In the genomic region with DNA sequence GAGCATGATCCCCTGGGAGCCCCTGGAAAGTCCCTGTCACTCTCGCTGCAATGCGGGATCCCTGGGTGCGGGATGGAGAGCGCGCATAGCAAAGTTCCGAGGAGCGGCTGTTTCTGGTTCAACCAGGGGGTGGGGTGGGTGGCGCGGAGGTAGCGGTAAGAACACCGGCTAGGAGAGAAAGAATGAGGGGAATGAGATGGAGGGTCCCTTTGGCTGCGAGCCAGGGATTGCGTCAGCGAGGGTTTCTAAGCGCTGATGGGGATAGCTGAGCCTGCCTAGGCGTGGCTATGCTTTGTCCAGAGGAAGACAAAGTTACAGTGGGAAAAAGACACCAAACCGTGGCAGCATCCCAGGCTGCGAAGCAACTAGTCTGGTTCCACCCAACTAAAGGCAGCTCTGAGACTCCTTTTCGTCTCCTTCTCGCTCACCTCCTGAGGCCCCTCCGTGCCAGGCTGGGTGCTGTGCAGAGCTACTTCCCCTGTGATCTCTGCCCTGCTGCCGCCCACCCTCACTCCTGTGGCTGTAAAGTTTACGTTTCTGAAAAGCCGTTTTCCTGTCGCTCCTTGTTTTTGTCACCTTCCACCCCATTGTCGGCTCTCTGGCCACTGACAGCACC, we compare ENCODE assay signal across 9 mouse cellular contexts. TPM values are rescaled to one million over a fixed set of nuclear protein-coding genes. Genes with fewer than 3 reads are reported as not detected.
DNase-seq lines count a peak whose midpoint lies in the region; ATAC-seq and TF ChIP-seq lines count a peak whose summit lies in the region.
"Had no signal": no experiment of that assay in that cellular context is flagged by ENCODE, and none has a peak within 500 bp of the region (broad histone marks: within the 10 kb centered on the region; RNA-seq: fewer than 3 reads in every experiment).

No protein-coding gene starts in this region.

- H3K4me3 ChIP-seq in C2C12 (ENCODE audit: insufficient read depth, poor library complexity, severe bottlenecking) = peak overlapping the region; percentile 60
- peak overlapping the region; percentile 60 for H3K4me3 ChIP-seq in embryonic facial prominence, embryonic 11.5 days (ENCODE audit: low read depth, low read length)
- H3K4me3 ChIP-seq in heart, embryonic 15.5 days = peak overlapping the region; percentile 67
- H3K4me3 ChIP-seq in limb, embryonic 11.5 days (ENCODE audit: low read depth, low read length) = peak overlapping the region; percentile 60
- H3K4me3 ChIP-seq in midbrain, embryonic 14.5 days (replicated peaks; ENCODE audit: low read depth, low read length) = peak overlapping the region; percentile 70

- H3K9ac ChIP-seq in embryonic facial prominence, embryonic 11.5 days (replicated peaks; ENCODE audit: low read length) = peak overlapping the region; percentile 74
- peak overlapping the region; percentile 61 for H3K9ac ChIP-seq in heart, embryonic 15.5 days
- peak overlapping the region; percentile 63 for H3K9ac ChIP-seq in limb, embryonic 11.5 days (ENCODE audit: low read length)
- peak overlapping the region; percentile 72 for H3K9ac ChIP-seq in midbrain, embryonic 14.5 days (replicated peaks; ENCODE audit: low read length)

- peak overlapping the region; percentile 86 for H3ac ChIP-seq in C2C12 (ENCODE audit: control insufficient read depth, insufficient read length, low read depth)

- H3K27ac ChIP-seq in embryonic facial prominence, embryonic 11.5 days (replicated peaks; ENCODE audit: low read depth, low read length) = peak overlapping the region; percentile 83
- H3K27ac ChIP-seq in heart, embryonic 15.5 days = peak overlapping the region; percentile 72
- H3K27ac ChIP-seq in limb, embryonic 11.5 days (replicated peaks; ENCODE audit: low read depth, low read length) = peak overlapping the region; percentile 49
- peak overlapping the region; percentile 61 for H3K27ac ChIP-seq in midbrain, embryonic 14.5 days (replicated peaks; ENCODE audit: low read depth, low read length)

- H3K36me3 ChIP-seq in C2C12 (ENCODE audit: control insufficient read depth, insufficient read depth) = peaks cover 6% of the 10 kb centered on the region
- no peaks in the 10 kb centered on the region for H3K36me3 ChIP-seq in embryonic facial prominence, embryonic 11.5 days (replicated peaks; ENCODE audit: control insufficient read depth, insufficient read depth, low read depth, low read length)
- H3K36me3 ChIP-seq in heart, embryonic 15.5 days = no peaks in the 10 kb centered on the region
- no peaks in the 10 kb centered on the region for H3K36me3 ChIP-seq in limb, embryonic 11.5 days (ENCODE audit: control insufficient read depth, insufficient read depth, low read length)
- H3K36me3 ChIP-seq in midbrain, embryonic 14.5 days (ENCODE audit: control insufficient read depth, insufficient read depth, low read length) = no peaks in the 10 kb centered on the region

- peak; percentile 74 for ATAC-seq in embryonic facial prominence, embryonic 11.5 days (replicated peaks; ENCODE audit: insufficient number of reproducible peaks, low FRiP score, low TSS enrichment, low read depth)
- peak; percentile 57 for ATAC-seq in heart, embryonic 15.5 days (replicated peaks; ENCODE audit: insufficient number of reproducible peaks, insufficient read depth, low FRiP score, low read depth)
- ATAC-seq in limb, embryonic 11.5 days (ENCODE audit: insufficient number of reproducible peaks, low FRiP score, low TSS enrichment, low read depth) = peak; percentile 63
- peak; percentile 73 for ATAC-seq in midbrain, embryonic 14.5 days (ENCODE audit: low FRiP score, low TSS enrichment)

- H3K4me1 ChIP-seq in embryonic facial prominence, embryonic 11.5 days (ENCODE audit: control insufficient read depth, insufficient read depth, low read length) = peaks cover 7% of the 10 kb centered on the region
- H3K4me1 ChIP-seq in heart, embryonic 15.5 days (replicated peaks) = peaks cover 22% of the 10 kb centered on the region
- H3K4me1 ChIP-seq in limb, embryonic 11.5 days (ENCODE audit: control insufficient read depth, insufficient read depth, low read length) = peaks cover 14% of the 10 kb centered on the region; the same call in 1 of the 2 replicates
- peaks cover 11% of the 10 kb centered on the region; the same call in 1 of the 2 replicates for H3K4me1 ChIP-seq in midbrain, embryonic 14.5 days (ENCODE audit: control insufficient read depth, insufficient read depth, low read length)

- DNase-seq in 3T3-L1 (ENCODE audit: low read depth, low spot score) = peak; percentile 78
- peak; percentile 91 for DNase-seq in embryonic facial prominence, embryonic 11.5 days (ENCODE audit: low spot score)
- peak; percentile 85 for DNase-seq in limb, embryonic 11.5 days (ENCODE audit: low spot score)
- DNase-seq in midbrain, embryonic 14.5 days = peak; percentile 86
- DNase-seq in thymus, adult 18-20 months = peak; percentile 21 to 42
- DNase-seq in adrenal gland, adult (ENCODE audit: inconsistent age in 2 of 2, low spot score in 1 of 2) = no peak

- H3K79me2 ChIP-seq in C2C12 (ENCODE audit: control insufficient read depth, insufficient read depth) = peaks cover 53% of the 10 kb centered on the region

- under 1% methylated on average over 26 of the region's 26 CpGs for WGBS in embryonic facial prominence, embryonic 11.5 days
- under 1% methylated on average over 26 of the region's 26 CpGs for WGBS in heart, embryonic 15.5 days
- under 1% methylated on average over 26 of the region's 26 CpGs for WGBS in limb, embryonic 11.5 days
- WGBS in midbrain, embryonic 14.5 days = under 1% methylated on average over 26 of the region's 26 CpGs

- no peaks in the 10 kb centered on the region for H3K9me3 ChIP-seq in embryonic facial prominence, embryonic 11.5 days (replicated peaks; ENCODE audit: control insufficient read depth, low read length)
- H3K9me3 ChIP-seq in heart, embryonic 15.5 days (replicated peaks) = no peaks in the 10 kb centered on the region
- H3K9me3 ChIP-seq in limb, embryonic 11.5 days (ENCODE audit: control insufficient read depth, low read length) = no peaks in the 10 kb centered on the region
- H3K9me3 ChIP-seq in midbrain, embryonic 14.5 days (ENCODE audit: control insufficient read depth, low read length) = no peaks in the 10 kb centered on the region

- H3K79me3 ChIP-seq in C2C12 (ENCODE audit: low read depth) = peaks cover 34% of the 10 kb centered on the region

- TF ChIP-seq CTCF in C2C12 (IDR thresholded peaks at IDR 0.05; ENCODE audit: control insufficient read depth, insufficient read depth, insufficient read length) = no peak

- H3K4me2 ChIP-seq in embryonic facial prominence, embryonic 11.5 days (ENCODE audit: low read depth, low read length) = peak overlapping the region; percentile 92
- H3K4me2 ChIP-seq in heart, embryonic 15.5 days = peak overlapping the region; percentile 88
- peak overlapping the region; percentile 81 for H3K4me2 ChIP-seq in limb, embryonic 11.5 days (ENCODE audit: low read depth, severe bottlenecking)
- peak overlapping the region; percentile 98 for H3K4me2 ChIP-seq in midbrain, embryonic 14.5 days (ENCODE audit: low read length)

- H3K27me3 ChIP-seq in C2C12 (ENCODE audit: control insufficient read depth, insufficient read depth, insufficient read length) = no peaks in the 10 kb centered on the region
- no peaks in the 10 kb centered on the region for H3K27me3 ChIP-seq in embryonic facial prominence, embryonic 11.5 days (ENCODE audit: control insufficient read depth, insufficient read depth, low read length)
- no peaks in the 10 kb centered on the region for H3K27me3 ChIP-seq in heart, embryonic 15.5 days
- H3K27me3 ChIP-seq in limb, embryonic 11.5 days (ENCODE audit: control insufficient read depth, insufficient read depth, low read length) = no peaks in the 10 kb centered on the region
- H3K27me3 ChIP-seq in midbrain, embryonic 14.5 days (ENCODE audit: control insufficient read depth, insufficient read depth, low read length) = 0 out of 2 replicates have a peak, but pooled peaks cover 7% of the 10 kb centered on the region

TF ChIP-seq in C2C12, 6 proteins besides CTCF, POLR2A, EP300 and RAD21:
- TF ChIP-seq MAX (IDR thresholded peaks at IDR 0.05) (no peak), MYOD1 (IDR thresholded peaks at IDR 0.05; ENCODE audit: control insufficient read depth, insufficient read length, low read depth) (no peak), FOSL1 (IDR thresholded peaks at IDR 0.05; ENCODE audit: insufficient read depth, low read length, poor library complexity, severe bottlenecking) (no peak), CEBPB (IDR thresholded peaks at IDR 0.05; ENCODE audit: low read depth) (peak; percentile 78), USF1 (IDR thresholded peaks at IDR 0.05; ENCODE audit: low read depth) (no peak)

RNA-seq across cellular contexts. Expression of gene Glipr2, which starts 0.8 kb away (rescaled TPM):
- polyA plus RNA-seq in C2C12 (2012; fragmentation: generic; extraction: Trizol) = 101 TPM
- 135 and 142 TPM in 2 replicates for polyA plus RNA-seq in embryonic facial prominence, embryonic 11.5 days (2014; fragmentation: Nextera tagmentation; extraction: Ambion mirVana)
- 44.3 and 53.2 TPM in 2 replicates for polyA plus RNA-seq in heart, embryonic 15.5 days (2015; fragmentation: Nextera tagmentation; extraction: Ambion mirVana)
- 70.4 and 75.2 TPM in 2 replicates for polyA plus RNA-seq in limb, embryonic 11.5 days (2014; fragmentation: Nextera tagmentation; extraction: Ambion mirVana)
- polyA plus RNA-seq in midbrain, embryonic 14.5 days (2014; fragmentation: Nextera tagmentation; extraction: Ambion mirVana) = 27.0 and 31.8 TPM in 2 replicates

RNA-seq across cellular contexts. Expression of gene Ccin, which starts 25.3 kb away (rescaled TPM):
- 0.04 TPM for polyA plus RNA-seq in C2C12 (2012; fragmentation: generic; extraction: Trizol)
- not detected in 2 replicates for polyA plus RNA-seq in embryonic facial prominence, embryonic 11.5 days (2014; fragmentation: Nextera tagmentation; extraction: Ambion mirVana)
- polyA plus RNA-seq in heart, embryonic 15.5 days (2015; fragmentation: Nextera tagmentation; extraction: Ambion mirVana) = not detected in 2 replicates
- not detected in 2 replicates for polyA plus RNA-seq in limb, embryonic 11.5 days (2014; fragmentation: Nextera tagmentation; extraction: Ambion mirVana)
- polyA plus RNA-seq in midbrain, embryonic 14.5 days (2014; fragmentation: Nextera tagmentation; extraction: Ambion mirVana) = not detected in 2 replicates
- polyA plus RNA-seq: large intestine, adult 2 months had no signal

RNA-seq across cellular contexts. Expression of gene Clta, which starts 46.3 kb away (rescaled TPM):
- 470 TPM for polyA plus RNA-seq in C2C12 (2012; fragmentation: generic; extraction: Trizol)
- 272 and 273 TPM in 2 replicates for polyA plus RNA-seq in embryonic facial prominence, embryonic 11.5 days (2014; fragmentation: Nextera tagmentation; extraction: Ambion mirVana)
- polyA plus RNA-seq in heart, embryonic 15.5 days (2015; fragmentation: Nextera tagmentation; extraction: Ambion mirVana) = 130 and 146 TPM in 2 replicates
- 251 and 264 TPM in 2 replicates for polyA plus RNA-seq in limb, embryonic 11.5 days (2014; fragmentation: Nextera tagmentation; extraction: Ambion mirVana)
- polyA plus RNA-seq in midbrain, embryonic 14.5 days (2014; fragmentation: Nextera tagmentation; extraction: Ambion mirVana) = 317 and 327 TPM in 2 replicates

Comparison
In these comparisons a context has a peak if more than half of its experiments do, and no peak if none do; other contexts are left out.
1. DNase-seq: peak in 3T3-L1 (single experiment), embryonic facial prominence, embryonic 11.5 days (single experiment), limb, embryonic 11.5 days (single experiment), midbrain, embryonic 14.5 days (single experiment) and thymus, adult 18-20 months (2 of 2); none in adrenal gland, adult (0 of 2).
2. Peak in every context shown above with its lines, with median percentiles within 50 percentile points of each other: H3K4me3 ChIP-seq, ATAC-seq, H3K27ac ChIP-seq, H3K4me2 ChIP-seq and H3K9ac ChIP-seq.